Mouse (Mus musculus): ENCODE data around the gene Cdkn1b.
A peak's percentile ranks its signal among the peaks of the same experiment; 100 is the strongest.

Cdkn1b gene

DNA sequence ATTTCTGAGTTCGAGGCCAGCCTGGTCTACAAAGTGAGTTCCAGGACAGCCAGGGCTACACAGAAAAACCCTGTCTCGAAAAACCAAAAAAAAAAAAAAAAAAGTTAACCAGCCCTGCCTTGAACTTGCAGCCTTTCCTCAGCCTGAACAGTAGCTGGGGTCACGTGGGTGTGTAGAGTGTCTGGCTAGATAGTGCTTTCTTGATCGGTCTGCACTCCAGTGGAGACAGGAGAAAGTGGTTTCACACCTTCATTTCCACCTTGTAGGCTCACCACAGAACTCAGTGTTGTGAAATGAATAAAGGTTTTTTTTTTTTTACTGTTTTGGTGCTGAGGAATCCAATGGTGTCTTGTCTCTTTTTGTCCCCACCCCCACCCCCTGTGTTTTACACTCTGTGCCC lies 16.8 kb upstream of the Cdkn1b start:
- DNase-seq (ENCODE audit: low read depth, low spot score), result peak; percentile 79

DNA sequence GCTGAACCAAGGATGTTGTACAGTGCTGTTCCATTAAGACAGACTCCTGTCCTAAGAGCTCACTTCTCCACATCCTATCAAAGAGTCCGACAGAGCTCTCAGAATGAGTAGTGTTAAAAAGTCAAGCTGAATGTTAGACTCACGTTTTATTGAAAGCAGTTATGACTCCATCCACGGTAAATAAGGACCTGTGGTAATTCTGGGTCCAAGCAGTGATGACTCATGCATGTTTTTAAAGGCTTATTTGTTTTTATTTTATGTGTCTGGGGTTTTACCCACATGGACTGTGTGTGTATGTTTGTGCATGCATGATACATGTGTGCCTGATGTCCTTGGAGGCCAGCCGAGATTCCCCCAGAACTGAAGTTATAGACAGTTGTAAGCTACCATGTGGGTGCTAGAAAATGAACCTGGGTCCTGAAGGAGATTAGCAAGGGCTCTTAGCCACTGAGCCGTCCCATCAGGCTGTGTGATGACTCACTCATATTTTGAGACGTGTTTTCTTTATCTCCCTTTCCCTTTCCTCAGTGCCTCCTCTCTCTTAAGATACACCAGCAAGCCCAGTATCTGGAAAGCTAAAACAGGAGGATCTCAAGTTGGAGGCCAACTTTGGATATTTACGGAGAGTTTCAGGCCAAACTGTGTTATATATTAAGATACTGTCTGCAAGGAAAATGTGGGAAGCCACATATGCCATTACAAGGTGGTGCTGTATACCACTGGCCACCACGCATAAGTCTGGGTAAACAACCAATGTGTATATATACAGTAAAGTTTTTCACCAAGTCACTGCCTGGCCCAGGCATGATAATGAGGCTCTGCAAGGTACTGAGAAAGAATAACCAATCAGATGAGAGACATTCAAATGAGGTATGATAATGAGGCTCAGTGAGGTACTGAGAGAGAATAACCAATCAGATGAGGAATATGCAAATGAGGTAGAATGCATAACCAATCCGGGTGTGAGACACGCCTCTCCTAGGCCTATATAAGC lies 16.0 kb upstream of the Cdkn1b start:
- peak; percentile 30 for DNase-seq (ENCODE audit: low read depth, low spot score)

DNA sequence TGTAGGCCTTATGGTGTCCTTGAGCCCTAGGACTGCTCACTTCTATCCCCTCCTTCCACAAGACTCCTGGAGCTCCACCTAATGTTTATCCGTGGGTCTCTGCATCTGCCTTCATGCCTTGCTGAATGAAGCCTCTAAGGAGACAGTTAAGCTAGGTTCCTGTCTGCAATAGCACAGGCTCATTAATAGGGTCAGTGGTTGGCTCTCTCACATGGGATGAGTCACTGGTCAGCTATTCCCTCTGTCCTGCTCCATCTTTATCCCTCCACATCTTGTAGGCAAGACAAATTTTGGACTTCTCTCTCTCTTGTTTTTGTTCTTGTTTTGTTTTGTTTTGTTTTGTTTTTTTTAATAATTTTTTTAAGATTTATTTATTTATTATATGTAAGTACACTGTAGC lies 14.4 kb upstream of the Cdkn1b start:
- no peak for DNase-seq (ENCODE audit: low read depth, low spot score)

- DNase-seq (ENCODE audit: low read depth, low spot score), result no peak
These were observed 5.7 kb upstream of the Cdkn1b start for GRCm38 (mm10) chr6:134914523-134914922.

- DNase-seq (ENCODE audit: low read depth, low spot score), result peak; percentile 54
These were observed 3.6 kb upstream of the Cdkn1b start for GRCm38 (mm10) chr6:134916641-134917040.

DNA sequence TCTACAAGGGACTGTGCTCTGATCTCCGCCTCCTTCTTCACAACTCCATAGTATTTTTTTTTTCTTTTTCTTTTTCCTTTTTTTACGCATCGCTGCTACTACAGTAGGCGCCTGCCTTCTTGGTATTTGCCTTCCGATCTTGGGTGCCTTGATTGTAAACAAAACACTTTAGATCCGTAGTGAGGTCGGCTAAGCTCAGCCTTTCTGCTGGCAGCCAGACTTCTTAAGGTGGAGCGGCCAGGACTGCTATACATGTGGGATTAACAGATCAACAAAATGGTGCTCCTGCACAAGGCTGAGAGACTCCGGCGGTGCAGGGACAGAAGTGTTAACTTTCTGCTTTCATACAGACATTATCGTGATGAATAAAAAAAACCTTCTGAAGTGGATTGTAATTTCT lies 3.1 kb upstream of the Cdkn1b start:
- peak; percentile 67 for DNase-seq (ENCODE audit: low read depth, low spot score)

GRCm38 (mm10) chr6:134918769-134919168 lies 1.4 kb upstream of the Cdkn1b start:
- peak; percentile 80 for DNase-seq (ENCODE audit: low read depth, low spot score)

- peak; percentile 24 for DNase-seq (ENCODE audit: low read depth, low spot score)
These were observed 551 bp upstream of the Cdkn1b start for GRCm38 (mm10) chr6:134919511-134920189.

DNA sequence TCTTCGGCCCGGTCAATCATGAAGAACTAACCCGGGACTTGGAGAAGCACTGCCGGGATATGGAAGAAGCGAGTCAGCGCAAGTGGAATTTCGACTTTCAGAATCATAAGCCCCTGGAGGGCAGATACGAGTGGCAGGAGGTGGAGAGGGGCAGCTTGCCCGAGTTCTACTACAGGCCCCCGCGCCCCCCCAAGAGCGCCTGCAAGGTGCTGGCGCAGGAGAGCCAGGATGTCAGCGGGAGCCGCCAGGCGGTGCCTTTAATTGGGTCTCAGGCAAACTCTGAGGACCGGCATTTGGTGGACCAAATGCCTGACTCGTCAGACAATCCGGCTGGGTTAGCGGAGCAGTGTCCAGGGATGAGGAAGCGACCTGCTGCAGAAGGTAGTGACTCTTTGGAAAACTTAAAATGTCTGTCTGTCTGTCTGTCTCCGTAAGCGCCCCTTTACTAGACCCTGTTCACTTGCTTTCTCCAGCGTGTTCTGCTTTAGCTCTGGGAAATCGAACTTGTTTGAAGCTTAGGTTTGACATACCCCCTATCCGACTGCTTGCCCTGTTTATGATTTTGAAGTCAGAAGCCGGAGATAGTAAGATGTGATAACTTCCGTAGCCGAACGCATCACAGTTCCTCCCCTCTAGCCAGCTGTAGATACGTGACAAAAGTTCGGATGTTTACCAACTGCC lies 953 bp downstream of the Cdkn1b start:
- DNase-seq (ENCODE audit: low read depth, low spot score), result peak; percentile 88

DNA sequence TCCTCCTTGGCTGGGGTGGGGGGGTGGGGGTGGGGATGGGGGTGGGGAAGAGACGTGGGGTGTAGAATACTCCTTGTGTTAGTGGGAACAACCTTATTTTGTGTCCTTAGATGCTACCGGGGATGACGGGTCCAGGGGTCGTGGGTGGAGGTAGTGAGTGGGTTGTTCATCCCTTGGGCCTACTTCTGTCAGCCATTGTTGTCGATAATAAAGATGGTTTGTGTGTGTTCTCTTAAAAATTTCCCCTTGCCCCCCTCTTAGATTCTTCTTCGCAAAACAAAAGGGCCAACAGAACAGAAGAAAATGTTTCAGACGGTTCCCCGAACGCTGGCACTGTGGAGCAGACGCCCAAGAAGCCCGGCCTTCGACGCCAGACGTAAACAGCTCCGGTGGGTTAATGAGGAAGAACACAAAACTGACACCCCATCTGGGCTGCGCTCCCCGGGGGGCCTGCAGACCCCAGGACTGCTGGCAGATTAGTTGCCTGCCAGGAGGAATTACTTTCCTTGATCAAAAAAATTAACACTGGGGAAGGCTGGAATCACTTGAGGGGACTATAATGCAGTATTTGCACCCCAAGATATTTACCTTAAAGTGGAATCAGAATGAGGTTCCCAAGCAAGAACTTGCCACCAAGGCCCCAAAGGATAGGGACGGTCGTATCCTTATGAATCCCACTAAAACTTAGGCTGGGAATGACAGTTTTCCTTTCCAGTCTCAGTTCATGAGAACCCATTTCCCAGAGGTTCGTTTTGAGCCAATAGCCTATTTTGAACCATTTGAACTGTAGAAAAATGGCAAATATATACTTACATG lies 1.7 kb downstream of the Cdkn1b start:
- peak; percentile 27 for DNase-seq (ENCODE audit: low read depth, low spot score)

- DNase-seq (ENCODE audit: low read depth, low spot score), result peak; percentile 50
These were observed 2.5 kb downstream of the Cdkn1b start for GRCm38 (mm10) chr6:134922511-134923195.

DNA sequence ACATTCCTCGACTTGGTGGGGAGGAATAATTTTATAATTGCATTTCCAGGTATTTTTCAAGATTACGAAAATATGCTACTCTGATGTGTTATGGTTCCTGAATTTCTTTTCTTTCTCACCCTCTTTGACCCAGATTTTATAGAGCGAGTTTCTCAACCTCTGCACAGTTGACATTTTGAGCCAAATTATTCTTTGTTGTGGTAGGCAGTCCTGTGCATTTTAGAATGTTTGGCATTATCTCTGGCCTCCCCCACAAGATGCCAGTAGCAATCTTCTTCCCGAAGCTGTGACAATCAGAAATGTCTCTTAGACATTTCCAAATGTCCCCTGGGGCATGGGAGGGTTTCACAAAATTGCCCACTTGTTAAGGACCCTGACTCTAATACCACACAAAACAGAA lies 3.5 kb downstream of the Cdkn1b start:
- no peak for DNase-seq (ENCODE audit: low read depth, low spot score)

GRCm38 (mm10) chr6:134924262-134924661 lies 4.1 kb downstream of the Cdkn1b start:
- DNase-seq (ENCODE audit: low read depth, low spot score), result no peak

DNA sequence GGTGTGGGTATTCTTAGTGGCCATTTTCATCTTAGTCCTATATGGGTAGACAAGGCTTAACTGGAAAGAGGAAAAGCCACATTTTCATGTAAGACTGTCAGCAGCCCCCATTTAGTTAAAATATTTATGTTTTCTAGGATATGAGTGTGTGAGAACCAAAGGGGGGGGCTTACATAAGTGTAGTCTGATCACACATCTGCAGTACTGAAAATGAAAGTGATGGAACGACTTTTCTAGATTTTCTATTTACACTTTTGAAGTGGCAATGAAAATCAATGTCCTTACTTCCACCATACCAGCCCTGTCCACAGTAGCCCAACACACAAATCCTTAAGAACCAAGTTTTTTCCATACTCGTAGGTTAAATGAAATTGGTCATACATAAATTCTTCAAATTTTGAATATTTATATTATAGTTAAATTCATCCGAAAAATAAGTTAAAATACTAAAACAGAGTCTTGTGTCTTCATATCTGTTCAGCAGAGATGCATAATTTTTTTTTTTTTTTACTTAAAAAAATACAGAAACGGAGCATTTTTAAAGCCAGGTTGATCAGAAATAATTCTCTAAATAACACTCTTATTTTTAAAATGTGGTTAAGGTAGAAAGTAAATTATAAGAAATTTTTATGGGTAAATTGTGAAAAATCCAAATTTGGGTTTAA lies 5.6 kb downstream of the Cdkn1b start:
- peak; percentile 55 for DNase-seq (ENCODE audit: low read depth, low spot score)

- DNase-seq (ENCODE audit: low read depth, low spot score), result no peak
These were observed 6.1 kb downstream of the Cdkn1b start for GRCm38 (mm10) chr6:134926338-134926705.

DNA sequence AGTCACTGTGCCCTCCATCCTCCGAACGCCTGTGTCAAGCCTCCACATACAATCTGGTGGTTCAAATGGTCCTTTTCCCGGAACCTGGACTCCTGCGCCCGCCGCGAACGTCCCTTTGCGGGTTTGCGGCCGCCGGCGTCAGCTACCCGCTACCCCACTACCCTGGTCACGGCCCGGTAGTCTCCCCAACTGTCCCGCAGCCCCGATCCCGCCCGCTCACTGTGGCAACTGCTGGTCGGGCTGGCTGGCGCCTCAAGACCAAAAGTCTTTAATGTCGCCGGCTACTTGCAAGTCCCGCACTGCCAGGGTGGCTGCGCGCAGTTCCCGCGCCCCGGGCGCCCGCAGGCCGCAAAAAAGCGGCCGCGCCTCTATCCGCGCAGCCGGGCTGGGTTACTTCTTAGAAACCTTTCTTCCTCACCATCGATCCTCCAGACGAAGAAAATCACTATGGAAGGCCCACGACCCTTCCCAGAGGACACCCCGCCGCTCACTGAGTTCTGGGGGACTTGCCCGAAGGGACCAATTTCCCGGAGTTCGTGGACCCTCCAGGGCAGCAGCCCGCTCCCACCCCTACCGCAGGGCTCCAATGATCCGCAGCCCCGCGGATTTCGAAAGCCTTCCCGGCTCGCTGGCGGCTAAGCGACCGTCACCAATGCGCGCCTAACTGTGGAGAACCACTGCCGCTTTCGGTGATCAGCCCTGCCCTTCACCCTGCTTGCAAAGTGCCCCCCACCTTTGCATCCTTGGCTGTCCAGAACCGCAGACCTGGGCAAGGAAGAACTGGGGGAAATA lies 6.8 kb downstream of the Cdkn1b start:
- DNase-seq (ENCODE audit: low read depth, low spot score), result peak; percentile 67

DNA sequence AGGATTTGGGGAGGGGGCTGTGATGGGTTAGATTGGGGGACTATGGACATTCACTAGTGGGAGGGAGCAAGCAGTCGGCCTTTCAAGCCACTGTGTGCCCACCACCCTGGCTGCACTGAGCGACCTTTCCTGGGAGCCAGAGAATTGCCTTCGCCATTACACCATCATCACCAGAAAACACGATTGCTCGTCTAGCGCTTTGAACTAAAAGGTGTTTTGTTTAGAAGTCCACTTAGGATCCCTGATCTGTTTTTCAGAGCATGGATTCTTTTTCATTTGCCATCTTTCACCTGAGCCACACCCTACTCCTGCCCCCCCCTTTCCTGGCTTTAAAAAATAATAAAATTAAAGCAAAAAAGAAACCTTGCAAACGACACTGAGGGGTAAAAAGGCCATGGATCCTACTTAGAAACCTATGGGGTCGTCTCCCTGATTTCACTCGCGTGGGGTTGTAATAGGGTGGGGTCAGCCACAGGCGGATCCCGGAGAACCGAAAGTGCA lies 7.4 kb downstream of the Cdkn1b start:
- DNase-seq (ENCODE audit: low read depth, low spot score), result no peak

DNA sequence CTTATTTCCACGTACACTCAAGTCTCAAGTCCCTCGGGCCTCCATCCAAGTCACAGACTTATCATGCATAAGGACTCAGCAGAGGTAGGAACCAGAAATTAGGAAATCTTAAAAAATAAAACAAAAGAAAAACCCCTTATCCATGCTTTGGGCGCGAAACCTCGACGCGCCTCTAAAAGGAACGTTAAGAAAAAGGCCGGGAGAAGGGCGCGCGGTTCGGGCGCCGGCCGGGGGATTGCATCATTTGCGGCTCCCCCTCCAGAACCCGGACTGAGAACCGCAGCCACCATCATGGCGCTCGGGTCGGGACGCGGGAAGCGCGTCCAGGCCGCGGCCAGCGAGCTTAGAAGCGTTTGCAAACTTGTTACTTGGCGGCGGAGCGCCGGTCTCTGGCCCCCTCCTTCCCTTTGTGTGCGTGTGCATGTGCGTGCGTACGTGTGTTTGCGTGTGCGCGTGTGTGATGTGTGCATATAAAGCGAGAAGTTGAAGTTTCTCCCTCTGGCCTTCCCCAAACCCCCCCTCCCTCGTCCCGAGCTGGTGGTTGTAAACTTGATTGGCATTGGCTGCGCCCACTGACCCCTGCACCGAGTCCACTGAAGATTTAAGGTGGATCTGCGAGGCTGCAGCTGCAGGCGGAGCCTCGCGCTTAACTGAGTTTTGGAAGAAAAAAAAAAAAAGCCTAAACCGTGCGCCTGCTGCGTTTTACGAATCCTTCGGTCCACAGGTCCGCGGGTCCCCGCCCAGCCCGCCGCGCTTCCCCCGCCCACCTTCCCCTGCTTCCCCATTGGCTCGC lies 8.1 kb downstream of the Cdkn1b start:
- DNase-seq (ENCODE audit: low read depth, low spot score), result peak; percentile 95
